Mouse (Mus musculus) stomach, embryonic 14.5 days (tissue): ENCODE measurements around the gene Fhad1. TPM values are rescaled to one million over a fixed set of nuclear protein-coding genes. Genes with fewer than 3 reads are reported as not detected.
"Not testable (repeated sequence)": the region's sequence is repeated elsewhere in the genome, so short reads cannot be mapped to it uniquely, and the experiment has no call there.

ENCODE experiments used
- ATAC-seq: fragments of 200-750 bp; cut with Nextera tagmentation; 2 replicates; pipeline ENCODE4 v1.8.0; 2017; ENCODE audit warnings: low read depth, moderate TSS enrichment; ENCODE audit not compliant: insufficient number of reproducible peaks, insufficient read depth, low FRiP score
- H3K27ac ChIP-seq: fragments of 300-500 bp; sonication (generic); 2 replicates; pipeline ENCODE4 v1.5.1; 2014; ENCODE audit warnings: mild to moderate bottlenecking, low read length, moderate library complexity, mixed read lengths
- H3K27me3 ChIP-seq: fragments of 300-500 bp; sonication (generic); 2 replicates; pipeline ENCODE4 v1.6.1; 2014; ENCODE audit warnings: low read length, control low read depth, mixed read lengths; ENCODE audit not compliant: control insufficient read depth, insufficient read depth
- H3K36me3 ChIP-seq: fragments of 300-500 bp; sonication (generic); 2 replicates; pipeline ENCODE4 v1.6.1; 2014; ENCODE audit warnings: mild to moderate bottlenecking, control low read depth, low read length, moderate library complexity, mixed read lengths; ENCODE audit not compliant: control insufficient read depth, insufficient read depth
- H3K4me1 ChIP-seq: fragments of 300-500 bp; sonication (generic); 2 replicates; pipeline ENCODE4 v1.6.1; 2014; ENCODE audit warnings: low read length, control low read depth, mixed read lengths; ENCODE audit not compliant: control insufficient read depth, insufficient read depth
- H3K4me2 ChIP-seq: fragments of 300-500 bp; sonication (generic); replicated peaks from 2 replicates; pipeline ENCODE4 v1.6.1; 2014; ENCODE audit warnings: low read depth, low read length, control low read depth
- H3K4me3 ChIP-seq: fragments of 300-500 bp; sonication (generic); 2 replicates; pipeline ENCODE4 v1.5.1; 2014; ENCODE audit warnings: low read depth, low read length, control low read depth
- H3K9ac ChIP-seq: fragments of 300-500 bp; sonication (generic); replicated peaks from 2 replicates; pipeline ENCODE4 v1.6.1; 2014; ENCODE audit warnings: low read depth, mild to moderate bottlenecking, control low read depth, low read length, moderate library complexity, mixed read lengths
- H3K9me3 ChIP-seq: fragments of 300-500 bp; sonication (generic); 2 replicates; pipeline ENCODE4 v1.6.1; 2016; ENCODE audit warnings: low read depth, low read length, control low read depth; ENCODE audit not compliant: control insufficient read depth
- WGBS: fragments of 180-500 bp; shearing (Covaris S2); extraction: QIAGEN DNeasy Blood & Tissue Kit; methylation state at CpG from one replicate; pipeline ENCODE4 v1.1.7; 2014; 5-methylcytosine and 5-hydroxymethylcytosine counted together
- polyA plus RNA-seq: library from polyadenylated mRNA; unstranded; fragments of >200 nt; fragmentation: Nextera tagmentation; extraction: Ambion mirVana; gene quantifications from 2 replicates; pipeline ENCODE4 v1.2.1, GENCODE M21; 2014

Gene Fhad1
- polyA plus RNA-seq, 1 experiment from 2014 or later = 0.78 TPM

GRCm38 (mm10) chr4:141998282-141998821 is 16.5 kb downstream of the Fhad1 start:
- 0 out of 2 replicates have a peak, but pooled peaks have one; percentile 8 for ATAC-seq
- no peak overlapping the region for H3K9ac ChIP-seq
- no peak overlapping the region for H3K27ac ChIP-seq
- H3K36me3 ChIP-seq = no peaks in the 10 kb centered on the region
- H3K4me3 ChIP-seq = 0 out of 2 replicates have a peak overlapping the region, but pooled peaks have one; percentile 0
- H3K4me1 ChIP-seq = peaks cover 8% of the 10 kb centered on the region; the same call in 1 of the 2 replicates
- peak overlapping the region; percentile 13 for H3K4me2 ChIP-seq
- H3K27me3 ChIP-seq = no peaks in the 10 kb centered on the region
- WGBS = 25% methylated on average over 11 of the region's 11 CpGs
- H3K9me3 ChIP-seq = 0 out of 2 replicates have a peak, but pooled peaks cover 3% of the 10 kb centered on the region

DNA sequence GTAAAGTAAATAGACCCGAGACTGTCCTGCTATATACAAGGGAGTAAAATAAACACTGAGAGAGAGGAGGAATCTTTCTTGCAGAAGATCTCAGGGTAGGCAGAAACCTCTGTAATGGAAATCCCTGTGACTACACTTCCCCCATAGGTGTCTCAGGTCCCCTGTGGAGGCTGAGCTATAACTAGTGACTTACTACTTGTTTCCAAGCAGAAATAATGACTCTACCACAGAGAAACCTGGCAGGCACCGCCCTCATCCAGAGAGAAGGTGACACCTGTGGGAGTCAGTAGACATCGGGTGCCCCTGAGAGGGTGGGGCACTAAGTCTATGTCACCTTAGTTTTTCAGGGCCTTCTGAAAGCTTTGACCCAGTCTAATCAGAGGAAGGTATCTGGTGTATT is 18.0 kb downstream of the Fhad1 start:
- 43% methylated on average over 3 of the region's 3 CpGs for WGBS
- Histone ChIP-seq H3K4me3 (no peak overlapping the region), H3K9me3 (no peaks in the 10 kb centered on the region), H3K9ac (no peak overlapping the region), H3K27ac (no peak overlapping the region), H3K36me3 (no peaks in the 10 kb centered on the region), H3K4me2 (no peak overlapping the region), H3K4me1 (peaks cover 8% of the 10 kb centered on the region; the same call in 1 of the 2 replicates), H3K27me3 (no peaks in the 10 kb centered on the region)
- no peak for ATAC-seq

GRCm38 (mm10) chr4:141996086-141996485 is 18.8 kb downstream of the Fhad1 start:
- Histone ChIP-seq H3K27ac (no peak overlapping the region), H3K9ac (no peak overlapping the region), H3K4me3 (no peak overlapping the region), H3K27me3 (no peaks in the 10 kb centered on the region), H3K36me3 (no peaks in the 10 kb centered on the region), H3K4me1 (peaks cover 8% of the 10 kb centered on the region; the same call in 1 of the 2 replicates), H3K4me2 (no peak overlapping the region), H3K9me3 (no peaks in the 10 kb centered on the region)
- ATAC-seq = no peak
- 66% methylated on average over 7 of the region's 7 CpGs for WGBS

- not testable (repeated sequence) for ATAC-seq, H3K27ac ChIP-seq, H3K4me1 ChIP-seq, H3K27me3 ChIP-seq, H3K36me3 ChIP-seq, H3K4me3 ChIP-seq, H3K9ac ChIP-seq, H3K9me3 ChIP-seq, H3K4me2 ChIP-seq
- 69% methylated on average over 2 of the region's 2 CpGs for WGBS
Observed at GRCm38 (mm10) chr4:141994062-141994471, 20.8 kb downstream of the Fhad1 start.

- ATAC-seq = no peak
- 62% methylated on average over 5 of the region's 5 CpGs for WGBS
Observed at GRCm38 (mm10) chr4:141993347-141994061, 21.4 kb downstream of the Fhad1 start.

GRCm38 (mm10) chr4:141992530-141993204 is 22.2 kb downstream of the Fhad1 start:
- no peaks in the 10 kb centered on the region for H3K9me3 ChIP-seq
- H3K9ac ChIP-seq = no peak overlapping the region
- H3K4me2 ChIP-seq = no peak overlapping the region
- H3K4me3 ChIP-seq = no peak overlapping the region
- H3K27me3 ChIP-seq = no peaks in the 10 kb centered on the region
- WGBS = 76% methylated on average over 14 of the region's 14 CpGs
- no peaks in the 10 kb centered on the region for H3K36me3 ChIP-seq
- peak; percentile 16; the same call in 1 of the 2 replicates for ATAC-seq
- peaks cover 8% of the 10 kb centered on the region; the same call in 1 of the 2 replicates for H3K4me1 ChIP-seq
- H3K27ac ChIP-seq = no peak overlapping the region

More at GRCm38 (mm10) chr4:141993347-141994061, 21.4 kb downstream of the Fhad1 start:
- Histone ChIP-seq H3K27me3 (no peaks in the 10 kb centered on the region), H3K9ac (no peak overlapping the region), H3K27ac (no peak overlapping the region), H3K4me3 (no peak overlapping the region), H3K4me2 (no peak overlapping the region), H3K4me1 (peaks cover 8% of the 10 kb centered on the region; the same call in 1 of the 2 replicates), H3K36me3 (no peaks in the 10 kb centered on the region), H3K9me3 (no peaks in the 10 kb centered on the region)

- no peaks in the 10 kb centered on the region for H3K27me3 ChIP-seq
- no peak for ATAC-seq
- no peaks in the 10 kb centered on the region for H3K9me3 ChIP-seq
- H3K36me3 ChIP-seq = no peaks in the 10 kb centered on the region
- H3K4me3 ChIP-seq = no peak overlapping the region
- no peak overlapping the region for H3K4me2 ChIP-seq
- no peak overlapping the region for H3K27ac ChIP-seq
- H3K9ac ChIP-seq = no peak overlapping the region
- whole genome bisulfite sequencing = 70% methylated on average over 1 of the region's 1 CpGs
- no peaks in the 10 kb centered on the region for H3K4me1 ChIP-seq
Observed at GRCm38 (mm10) chr4:141988178-141988577, 26.7 kb downstream of the Fhad1 start.

GRCm38 (mm10) chr4:141983689-141984088 is 31.2 kb downstream of the Fhad1 start:
- H3K4me1 ChIP-seq = no peaks in the 10 kb centered on the region
- no peak overlapping the region for H3K9ac ChIP-seq
- no peak for ATAC-seq
- H3K9me3 ChIP-seq = no peaks in the 10 kb centered on the region
- no peak overlapping the region for H3K4me2 ChIP-seq
- H3K4me3 ChIP-seq = no peak overlapping the region
- H3K27ac ChIP-seq = no peak overlapping the region
- H3K36me3 ChIP-seq = no peaks in the 10 kb centered on the region
- H3K27me3 ChIP-seq = no peaks in the 10 kb centered on the region
- WGBS = 63% methylated on average over 3 of the region's 3 CpGs
